Mouse (Mus musculus) megakaryocyte, embryonic 14.5 days (primary cell): ENCODE measurements around the gene Ak9. TPM values are rescaled to one million over a fixed set of nuclear protein-coding genes. Genes with fewer than 3 reads are reported as not detected.

Experiments used
- H3K27me3 ChIP-seq: replicated peaks from 2 replicates; pipeline ENCODE3; 2012; ENCODE audit warnings: inconsistent platforms
- H3K36me3 ChIP-seq: replicated peaks from 2 replicates; pipeline ENCODE3; 2012; ENCODE audit warnings: low read length, inconsistent platforms, mixed read lengths
- H3K4me1 ChIP-seq: 2 replicates; pipeline ENCODE4 v1.6.1; 2012; ENCODE audit warnings: inconsistent platforms
- H3K4me3 ChIP-seq: replicated peaks from 2 replicates; pipeline ENCODE3; 2012; ENCODE audit warnings: moderate library complexity, mild to moderate bottlenecking, inconsistent platforms
- H3K9me3 ChIP-seq: 2 replicates; pipeline ENCODE4 v1.6.1; 2012; ENCODE audit warnings: inconsistent platforms
- FLI1 ChIP-seq: IDR thresholded peaks from 2 replicates; pipeline ENCODE4 v1.6.1; 2012; ENCODE audit warnings: low read length, inconsistent platforms, mixed read lengths
- GATA1 ChIP-seq: IDR thresholded peaks from 3 replicates; pipeline ENCODE4 v1.6.1; 2012; ENCODE audit warnings: mixed read lengths, low read length, inconsistent platforms, borderline replicate concordance
- polyA plus RNA-seq: library from polyadenylated mRNA; stranded (reverse); fragments of >175 nt; gene quantifications from 2 replicates; pipeline ENCODE4 v1.2.3, GENCODE M21; 2012; ENCODE audit warnings: low replicate concordance; ENCODE audit not compliant: insufficient read depth

Gene Ak9
- polyA plus RNA-seq, 1 experiment, result not detected

GRCm38 (mm10) chr10:41308205-41308604 lies 4.4 kb downstream of the Ak9 start:
- Histone ChIP-seq H3K4me1 (peaks cover 3% of the 10 kb centered on the region; the same call in 1 of the 2 replicates), H3K36me3 (no peaks in the 10 kb centered on the region), H3K27me3 (peaks cover 3% of the 10 kb centered on the region), H3K4me3 (no peak overlapping the region), H3K9me3 (0 out of 2 replicates have a peak, but pooled peaks cover 2% of the 10 kb centered on the region)
- no peak for TF ChIP-seq FLI1
- no peak for TF ChIP-seq GATA1

DNA sequence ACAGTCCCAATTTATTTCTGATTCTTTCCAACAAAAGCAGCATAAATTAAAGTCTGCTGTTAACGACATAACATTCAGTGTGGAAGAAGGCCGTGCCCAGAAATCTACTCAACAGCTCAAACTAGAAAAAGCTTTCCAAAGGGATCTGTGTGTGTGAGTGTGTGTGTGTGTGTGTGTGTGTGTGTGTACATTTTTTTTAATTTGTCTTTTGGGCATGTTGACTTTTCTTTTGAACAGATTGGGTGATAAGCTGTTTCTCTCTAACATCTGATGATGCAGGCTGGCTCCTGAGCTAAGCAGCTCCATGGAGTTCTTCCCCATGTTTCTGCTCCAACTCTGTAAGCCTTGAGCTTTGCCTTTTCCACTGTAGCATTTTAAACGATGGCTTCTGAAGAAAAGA lies 12.1 kb downstream of the Ak9 start:
- Histone ChIP-seq H3K36me3 (no peaks in the 10 kb centered on the region), H3K4me1 (no peaks in the 10 kb centered on the region), H3K9me3 (no peaks in the 10 kb centered on the region), H3K4me3 (no peak overlapping the region), H3K27me3 (no peaks in the 10 kb centered on the region)
- TF ChIP-seq GATA1 (no peak), FLI1 (no peak)

DNA sequence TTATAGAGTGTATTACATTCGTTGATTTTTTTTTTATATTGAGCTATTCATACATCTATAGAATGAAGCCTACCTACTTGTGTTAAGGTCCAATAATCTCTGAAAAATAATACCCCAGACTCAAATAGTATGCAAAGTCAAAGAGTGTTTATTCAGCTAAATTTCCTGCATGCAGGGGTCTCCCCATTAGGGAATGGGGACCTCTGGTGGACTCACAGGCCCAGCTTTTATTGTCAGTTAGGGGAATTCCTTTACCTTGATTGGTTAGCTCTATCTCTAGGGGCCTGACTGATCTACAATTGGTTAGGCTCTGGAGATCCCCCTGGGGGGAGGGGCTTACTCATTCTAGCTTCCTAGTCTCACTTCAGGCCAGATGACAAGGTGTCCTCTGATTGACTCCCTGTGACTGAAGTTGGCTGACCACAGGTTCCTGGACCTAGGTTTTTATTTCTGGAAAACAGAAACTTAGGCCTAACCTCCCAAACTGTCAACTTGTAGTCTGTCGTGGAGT lies 28.8 kb downstream of the Ak9 start:
- Histone ChIP-seq H3K9me3 (no peaks in the 10 kb centered on the region), H3K4me3 (no peak overlapping the region), H3K27me3 (peaks cover 4% of the 10 kb centered on the region), H3K36me3 (no peaks in the 10 kb centered on the region), H3K4me1 (no peaks in the 10 kb centered on the region; the same call in 1 of the 2 replicates)
- TF ChIP-seq FLI1 (no peak), GATA1 (no peak)

DNA sequence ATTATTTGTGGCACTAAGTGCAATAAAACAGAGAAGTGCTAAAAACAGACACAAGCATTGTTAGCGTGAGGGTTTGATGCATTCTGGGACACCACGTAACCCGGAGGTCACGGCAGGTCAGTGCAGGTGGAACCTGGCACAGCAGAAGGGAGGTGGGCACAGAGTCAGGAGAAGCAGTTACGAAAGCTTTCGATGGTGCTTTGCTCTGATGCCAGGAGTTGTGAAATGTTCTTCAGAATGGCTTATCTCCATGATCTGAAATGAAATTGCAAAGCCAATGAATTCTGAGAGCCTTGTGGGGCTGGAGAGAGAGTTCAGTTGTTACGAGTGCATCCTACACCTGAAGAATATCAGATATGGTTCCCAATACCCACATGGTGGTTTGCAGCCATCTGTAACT lies 37.6 kb downstream of the Ak9 start:
- Histone ChIP-seq H3K4me1 (no peaks in the 10 kb centered on the region), H3K4me3 (no peak overlapping the region), H3K27me3 (peaks cover 9% of the 10 kb centered on the region), H3K36me3 (no peaks in the 10 kb centered on the region), H3K9me3 (no peaks in the 10 kb centered on the region)
- no peak for TF ChIP-seq GATA1
- TF ChIP-seq FLI1, result no peak

DNA sequence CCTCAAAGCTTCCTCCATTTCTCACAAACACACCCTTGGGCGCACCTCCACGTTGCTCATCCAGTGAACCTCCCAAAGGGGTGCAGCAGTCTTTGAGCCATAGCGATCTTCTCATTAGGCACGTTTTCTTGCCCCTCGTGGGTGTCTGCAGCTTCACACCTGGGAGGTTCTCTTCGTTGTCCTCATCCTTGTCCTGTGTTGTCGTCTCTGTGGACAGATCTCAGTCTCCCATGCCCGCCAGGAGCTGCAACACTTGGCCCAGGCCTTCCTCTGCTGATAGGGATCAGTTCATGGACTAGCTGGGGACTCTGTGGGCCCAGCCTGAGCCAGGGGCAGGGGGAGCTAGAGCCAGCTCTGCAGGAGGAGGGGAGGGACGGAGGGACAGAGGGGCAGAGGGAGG lies 61.3 kb downstream of the Ak9 start:
- Histone ChIP-seq H3K4me3 (no peak overlapping the region), H3K36me3 (no peaks in the 10 kb centered on the region), H3K4me1 (no peaks in the 10 kb centered on the region), H3K27me3 (peaks cover 10% of the 10 kb centered on the region), H3K9me3 (no peaks in the 10 kb centered on the region)
- TF ChIP-seq GATA1 (no peak), FLI1 (no peak)

DNA sequence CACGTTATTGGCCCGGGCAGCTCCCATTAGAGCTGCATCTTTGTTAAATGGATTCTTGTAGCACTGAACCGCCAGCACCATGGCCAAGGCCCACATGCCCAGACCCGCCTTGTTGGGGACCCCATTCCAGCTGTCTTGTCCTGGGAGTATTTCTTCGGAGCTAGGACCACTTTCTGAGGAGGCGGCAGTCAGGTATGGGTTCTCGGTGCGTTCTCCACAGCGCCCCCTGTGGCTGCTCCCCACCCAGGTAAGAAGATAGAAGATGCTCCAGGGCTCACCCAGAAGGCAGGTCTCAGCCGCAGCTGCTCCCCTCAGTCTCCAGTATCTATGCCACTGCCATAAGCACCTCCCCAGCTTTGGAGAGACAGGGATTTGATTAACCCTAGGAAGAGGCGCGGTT lies 76.7 kb downstream of the Ak9 start:
- H3K27me3 ChIP-seq, result peaks cover 4% of the 10 kb centered on the region
- H3K4me1 ChIP-seq, result peaks cover 3% of the 10 kb centered on the region; the same call in 1 of the 2 replicates
- H3K36me3 ChIP-seq, result no peaks in the 10 kb centered on the region
- 0 out of 2 replicates have a peak, but pooled peaks cover 4% of the 10 kb centered on the region for H3K9me3 ChIP-seq
- TF ChIP-seq FLI1, result no peak
- no peak for TF ChIP-seq GATA1
- H3K4me3 ChIP-seq, result no peak overlapping the region

DNA sequence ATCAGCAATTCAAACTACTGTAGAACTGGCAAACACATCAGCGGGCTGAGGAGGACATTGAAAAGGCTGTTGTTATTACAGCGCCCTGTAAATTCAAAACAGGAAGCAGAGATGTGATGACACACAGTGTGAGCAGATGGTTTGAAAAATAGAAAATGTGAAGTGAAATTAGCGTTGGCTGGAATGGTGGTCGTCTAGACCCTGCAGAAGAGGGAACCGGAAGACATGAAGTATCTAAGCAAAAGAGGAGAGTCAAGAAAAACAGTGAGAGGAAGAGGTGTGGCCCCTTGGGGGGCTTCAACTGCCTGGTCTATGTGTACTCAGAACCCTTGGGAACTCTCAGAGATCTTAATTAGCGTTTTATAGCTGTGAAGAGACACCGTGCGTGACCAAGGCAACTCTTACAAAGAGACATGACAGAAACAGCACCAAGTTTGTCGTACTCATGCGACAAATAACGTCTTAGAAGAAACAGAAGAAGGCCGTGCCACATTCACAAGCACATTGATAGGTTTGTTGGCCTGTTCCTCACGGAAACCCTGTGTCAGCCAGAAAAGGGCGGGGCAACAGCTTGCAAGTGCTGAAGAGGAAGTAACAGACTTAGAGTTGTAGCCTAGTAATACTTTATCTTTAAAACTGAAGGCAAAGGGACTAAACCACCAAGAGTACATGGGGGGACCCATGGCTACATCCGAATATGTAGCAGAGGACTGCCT lies 81.9 kb downstream of the Ak9 start:
- Histone ChIP-seq H3K27me3 (no peaks in the 10 kb centered on the region), H3K36me3 (no peaks in the 10 kb centered on the region), H3K4me3 (peak overlapping the region; percentile 33), H3K4me1 (peaks cover 6% of the 10 kb centered on the region), H3K9me3 (no peaks in the 10 kb centered on the region)
- TF ChIP-seq GATA1 (no peak), FLI1 (no peak)

- Histone ChIP-seq H3K4me3 (no peak overlapping the region), H3K27me3 (no peaks in the 10 kb centered on the region), H3K9me3 (no peaks in the 10 kb centered on the region), H3K4me1 (peaks cover 5% of the 10 kb centered on the region; the same call in 1 of the 2 replicates), H3K36me3 (no peaks in the 10 kb centered on the region)
- TF ChIP-seq FLI1 (no peak), GATA1 (no peak)
Observed at GRCm38 (mm10) chr10:41393555-41393954, 89.8 kb downstream of the Ak9 start.

DNA sequence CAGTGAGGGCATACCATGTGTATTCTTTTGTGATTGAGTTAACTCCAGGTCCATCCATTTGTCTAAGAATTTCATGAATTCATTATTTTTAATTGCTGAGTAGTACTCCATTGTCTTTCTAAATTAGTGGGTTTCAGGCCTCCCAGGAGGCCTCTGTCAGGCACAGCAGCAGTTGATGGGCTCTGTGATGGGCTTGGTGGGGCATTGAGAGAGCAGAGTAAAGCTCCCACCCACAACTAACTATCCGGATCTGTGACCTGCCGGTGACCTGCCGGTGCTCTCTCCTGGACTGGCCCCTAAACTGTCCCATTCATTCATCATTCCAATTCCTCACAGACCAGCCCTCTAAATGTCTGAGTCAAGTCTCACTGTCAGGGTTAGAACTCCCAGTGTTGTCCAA lies 97.3 kb downstream of the Ak9 start:
- TF ChIP-seq FLI1, result no peak
- no peak for TF ChIP-seq GATA1
- H3K9me3 ChIP-seq, result no peaks in the 10 kb centered on the region
- no peaks in the 10 kb centered on the region for H3K36me3 ChIP-seq
- H3K4me3 ChIP-seq, result no peak overlapping the region
- H3K4me1 ChIP-seq, result no peaks in the 10 kb centered on the region
- peaks cover 3% of the 10 kb centered on the region for H3K27me3 ChIP-seq

- no peaks in the 10 kb centered on the region for H3K9me3 ChIP-seq
- TF ChIP-seq GATA1, result no peak
- TF ChIP-seq FLI1, result no peak
- no peaks in the 10 kb centered on the region for H3K36me3 ChIP-seq
- no peak overlapping the region for H3K4me3 ChIP-seq
- H3K4me1 ChIP-seq, result no peaks in the 10 kb centered on the region
- peaks cover 3% of the 10 kb centered on the region for H3K27me3 ChIP-seq
Observed at GRCm38 (mm10) chr10:41403364-41403763, 99.6 kb downstream of the Ak9 start.
